Mouse (Mus musculus) heart, adult 2 months (tissue): ENCODE results near the gene Akr1c13.

ENCODE experiments used
- CTCF ChIP-seq: fragments of 200-600 bp; IDR thresholded peaks from 2 replicates; pipeline ENCODE4 v1.8.1; 2022; ENCODE audit warnings: antibody characterized with exemption, mild to moderate bottlenecking, moderate library complexity
- EP300 ChIP-seq: fragments of 200-500 bp; IDR thresholded peaks from 2 replicates; pipeline ENCODE4 v1.6.1; 2011; ENCODE audit warnings: low read depth, low read length, control low read depth; ENCODE audit not compliant: insufficient read depth
- POLR2A ChIP-seq: fragments of 200-500 bp; IDR thresholded peaks from 2 replicates; pipeline ENCODE4 v1.6.1; 2011; ENCODE audit warnings: mild to moderate bottlenecking, low read depth, low read length, control low read depth; ENCODE audit not compliant: insufficient read depth

DNA sequence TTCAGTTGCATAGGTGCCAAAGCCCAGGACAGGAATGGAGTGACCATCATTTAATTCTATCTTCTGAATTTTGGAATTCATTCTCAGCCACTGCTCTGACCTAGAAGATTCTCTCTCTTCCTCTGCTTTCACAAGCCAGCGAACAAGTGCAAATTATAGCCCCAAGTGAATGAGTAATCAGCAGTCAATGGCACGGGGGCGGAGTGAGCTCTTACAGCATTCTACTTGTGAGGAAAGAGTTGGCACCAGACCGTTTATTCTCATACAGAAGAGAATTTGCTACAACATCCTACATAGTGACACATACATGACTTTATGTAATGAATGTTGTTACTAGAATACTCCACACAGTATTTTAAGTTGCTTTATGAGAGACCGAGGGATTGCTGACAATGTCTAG is 40.4 kb upstream of the Akr1c13 start, which contains the start of gene Akr1c18:
- TF ChIP-seq CTCF = no peak
- TF ChIP-seq POLR2A = no peak
- TF ChIP-seq EP300 = no peak
